Mouse (Mus musculus) gastrocnemius, postnatal 4 days (tissue): Measurements from ENCODE around the gene Mif4gd. TPM values are rescaled to one million over a fixed set of nuclear protein-coding genes. Genes with fewer than 3 reads are reported as not detected.

ENCODE experiments used
- DNase-seq, 2 experiments: peaks; one replicate each; pipeline ENCODE4 v3.0.0; 2021 to 2022; ENCODE audit warnings: low spot score in 2 of 2, mixed read lengths in 2 of 2
- total RNA-seq, 2 experiments: library from RNA; stranded (reverse); gene quantifications; 2 replicates each; pipeline ENCODE4 v1.2.3; 2021

Gene Mif4gd
- total RNA-seq, 2 experiments from 2014 or later, result 29.7 to 31.9 TPM

GRCm38 (mm10) chr11:115634109-115634508 is 21.3 kb upstream of the Mif4gd start:
- DNase-seq, result no peak

- no peak for DNase-seq
Observed at GRCm38 (mm10) chr11:115632862-115633261, 20.1 kb upstream of the Mif4gd start.

DNA sequence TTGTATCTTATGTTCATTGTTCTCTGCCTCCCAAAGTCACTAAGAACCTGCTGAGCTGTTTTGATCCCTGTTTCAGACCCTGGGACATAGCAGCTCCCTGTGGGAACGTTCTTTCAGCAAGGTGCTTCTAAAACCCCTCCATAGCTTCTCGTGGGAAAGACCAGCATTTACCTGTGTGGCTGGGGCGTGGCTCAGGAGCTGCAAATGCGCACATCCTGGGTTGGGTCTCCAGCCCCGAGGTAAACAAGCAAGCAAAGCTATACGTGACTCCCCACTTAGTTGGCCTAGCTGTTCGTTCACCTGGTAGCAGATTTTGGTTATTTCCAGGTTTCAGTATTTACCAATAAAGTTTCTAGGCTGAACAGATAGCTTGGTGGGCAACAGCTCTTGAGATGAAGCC is 19.5 kb upstream of the Mif4gd start:
- no peak for DNase-seq

DNA sequence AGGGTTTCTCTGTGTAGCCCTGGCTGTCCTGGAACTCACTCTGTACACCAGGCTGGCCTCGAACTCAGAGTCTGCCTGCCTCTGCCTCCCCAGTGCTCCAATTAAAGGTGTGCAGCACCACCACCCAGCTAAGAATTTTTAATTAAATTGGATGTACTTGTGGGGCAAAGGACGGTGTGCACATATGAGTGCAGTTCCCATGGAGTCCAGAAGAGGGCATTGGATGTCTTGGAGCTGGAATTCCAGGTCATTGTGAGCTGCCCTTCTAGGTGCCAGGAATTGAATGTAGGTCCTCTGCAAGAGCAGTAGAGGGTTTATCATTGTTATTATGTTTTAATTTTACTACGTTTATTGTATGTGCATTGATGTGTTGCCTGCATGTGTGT is 18.7 kb upstream of the Mif4gd start:
- no peak for DNase-seq

DNA sequence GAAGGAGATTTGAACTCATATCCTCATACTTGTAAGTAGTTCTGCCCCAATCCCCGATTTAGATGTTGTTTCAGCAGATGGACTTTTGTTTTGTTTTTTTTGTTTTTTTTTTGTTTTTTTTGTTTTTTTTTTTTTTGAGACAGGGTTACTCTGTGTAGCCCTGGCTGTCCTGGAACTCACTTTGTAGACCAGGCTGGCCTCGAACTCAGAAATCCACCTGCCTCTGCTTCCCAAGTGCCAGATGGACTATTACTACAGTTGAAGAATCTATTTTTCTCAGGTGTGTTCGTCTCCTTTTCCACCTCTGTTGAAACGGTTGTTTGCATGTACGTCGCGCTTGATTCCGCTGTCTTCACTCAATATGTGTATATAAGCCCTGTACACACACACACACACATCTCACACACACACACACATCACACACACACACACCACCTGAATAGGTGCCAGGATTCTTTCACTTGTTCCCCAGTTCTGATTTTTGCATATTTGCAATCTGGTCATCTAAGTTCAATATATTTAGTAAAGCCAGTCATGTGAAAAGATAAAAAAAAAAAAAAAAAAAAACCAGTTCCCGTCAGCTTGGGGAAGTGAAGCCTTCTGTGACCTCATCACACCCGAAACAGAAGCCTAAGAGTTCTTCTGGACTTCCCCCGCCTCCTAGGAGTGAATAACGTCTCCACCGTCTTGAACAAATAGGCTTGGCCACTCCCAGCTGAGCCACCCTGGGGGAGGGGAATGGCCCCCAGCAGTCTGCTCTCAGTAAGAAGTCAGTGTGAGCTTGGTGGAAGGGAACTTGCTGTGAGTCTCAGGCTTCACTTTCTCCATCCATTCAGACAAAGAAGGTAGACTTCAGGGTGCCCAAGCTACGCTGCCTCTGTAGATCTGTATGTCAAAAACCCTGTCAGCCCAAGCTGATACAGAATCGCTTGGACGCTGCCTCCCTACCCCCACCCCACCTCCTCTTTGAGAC is 18.0 kb upstream of the Mif4gd start:
- DNase-seq, result no peak

DNA sequence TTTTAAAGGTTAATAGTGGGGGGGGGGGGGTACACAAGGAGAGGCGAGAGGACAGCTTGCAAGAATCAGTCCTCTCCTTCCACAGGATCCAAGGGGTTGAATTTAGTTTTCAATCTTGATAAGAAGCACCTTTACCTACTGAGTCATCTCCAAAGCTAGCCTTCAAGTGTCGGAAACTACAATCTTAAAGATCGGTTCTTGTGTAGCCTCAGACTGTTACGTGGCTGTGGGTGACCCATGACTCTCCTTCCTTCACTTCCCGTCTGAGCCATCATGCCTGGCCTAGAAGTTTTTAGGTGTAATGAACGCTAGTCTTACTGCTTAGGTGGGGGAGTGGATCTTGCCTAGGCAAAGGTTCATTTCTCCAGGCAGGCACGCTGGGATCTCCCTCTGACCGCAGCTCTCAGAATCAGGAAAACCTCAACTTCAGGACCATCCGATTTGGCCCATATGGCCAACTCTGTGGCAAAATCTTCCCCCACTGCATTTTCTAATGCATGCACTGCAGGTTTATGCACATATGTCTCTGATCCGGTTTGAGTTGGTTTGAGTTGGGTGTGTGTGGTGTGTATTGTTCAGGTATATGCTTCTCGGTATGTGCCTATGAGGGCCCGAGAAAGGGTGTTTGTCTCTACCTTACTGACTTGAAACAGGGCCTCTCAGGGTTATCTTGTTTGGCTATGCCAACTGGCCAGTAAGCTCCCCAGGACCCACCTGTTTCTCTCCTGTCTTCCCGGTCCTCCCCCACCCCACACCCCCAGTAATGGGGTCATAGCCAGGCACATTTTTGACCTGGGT is 17.2 kb upstream of the Mif4gd start:
- no peak for DNase-seq

- no peak for DNase-seq
Observed at GRCm38 (mm10) chr11:115628465-115629101, 15.8 kb upstream of the Mif4gd start.

GRCm38 (mm10) chr11:115627705-115628464 is 15.1 kb upstream of the Mif4gd start, which contains the start of gene Slc25a19:
Gene Slc25a19, minus strand, starts transcription at chr11:115628295.
- DNase-seq, result peak; percentile 93 to 99

DNA sequence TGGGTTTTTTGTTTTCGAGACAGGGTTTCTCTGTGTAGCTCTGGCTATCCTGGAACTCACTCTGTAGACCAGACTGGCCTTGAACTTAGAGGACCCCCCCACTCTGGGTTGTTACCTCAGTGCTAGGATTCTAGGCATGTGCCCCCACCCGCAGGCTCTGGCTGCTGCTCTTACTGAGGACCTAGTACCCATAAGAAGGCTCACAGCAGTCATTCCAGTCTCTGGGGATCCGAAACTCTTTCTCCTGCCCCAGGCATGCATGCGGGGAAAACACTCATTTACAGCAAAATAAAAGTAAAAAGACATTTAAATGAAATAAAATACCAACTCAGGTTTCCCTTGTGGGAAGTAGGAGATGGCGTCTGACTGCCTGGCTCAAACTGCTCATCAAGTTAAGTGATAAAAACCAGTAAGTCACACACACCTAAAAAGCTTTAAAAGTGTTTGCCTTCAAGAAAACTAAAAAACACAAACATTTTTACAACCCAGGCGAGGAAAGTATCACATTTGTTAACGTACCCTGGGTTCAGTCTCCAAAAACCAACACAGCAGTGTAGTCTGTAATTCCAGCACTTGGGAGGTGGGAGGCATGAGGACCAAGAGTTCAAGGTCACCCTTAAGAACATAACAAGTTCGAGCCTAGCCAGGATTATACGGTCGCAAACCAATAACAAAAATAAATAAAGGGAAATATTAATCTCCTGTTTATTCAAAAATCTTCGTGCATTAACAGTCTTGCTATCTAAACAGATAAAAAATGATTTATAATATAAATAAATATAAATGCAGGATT is 14.3 kb upstream of the Mif4gd start:
- DNase-seq, result no peak

GRCm38 (mm10) chr11:115625877-115626276 is 13.1 kb upstream of the Mif4gd start:
- no peak for DNase-seq

GRCm38 (mm10) chr11:115623487-115624070 is 10.8 kb upstream of the Mif4gd start:
- DNase-seq, result no peak

DNA sequence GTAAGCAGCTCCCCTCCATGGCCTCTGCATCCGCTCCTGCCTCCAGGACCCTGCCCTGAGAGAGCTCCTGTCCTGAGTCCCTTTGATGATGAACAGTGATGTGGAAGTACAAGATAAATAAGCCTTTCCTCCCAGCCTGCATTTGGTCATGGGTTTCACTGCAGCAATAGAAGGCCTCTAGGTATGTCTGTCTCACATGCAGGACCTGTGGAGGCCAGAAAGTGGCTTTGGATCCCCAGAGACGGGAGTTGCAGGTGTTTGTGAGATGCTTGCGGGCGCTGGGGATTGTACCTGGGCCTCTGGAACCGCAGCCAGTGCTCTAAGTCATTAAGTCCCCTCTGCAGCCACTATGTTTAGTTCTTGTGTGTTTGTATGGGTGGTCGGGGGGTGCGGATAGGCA is 7.2 kb upstream of the Mif4gd start:
- no peak for DNase-seq

DNA sequence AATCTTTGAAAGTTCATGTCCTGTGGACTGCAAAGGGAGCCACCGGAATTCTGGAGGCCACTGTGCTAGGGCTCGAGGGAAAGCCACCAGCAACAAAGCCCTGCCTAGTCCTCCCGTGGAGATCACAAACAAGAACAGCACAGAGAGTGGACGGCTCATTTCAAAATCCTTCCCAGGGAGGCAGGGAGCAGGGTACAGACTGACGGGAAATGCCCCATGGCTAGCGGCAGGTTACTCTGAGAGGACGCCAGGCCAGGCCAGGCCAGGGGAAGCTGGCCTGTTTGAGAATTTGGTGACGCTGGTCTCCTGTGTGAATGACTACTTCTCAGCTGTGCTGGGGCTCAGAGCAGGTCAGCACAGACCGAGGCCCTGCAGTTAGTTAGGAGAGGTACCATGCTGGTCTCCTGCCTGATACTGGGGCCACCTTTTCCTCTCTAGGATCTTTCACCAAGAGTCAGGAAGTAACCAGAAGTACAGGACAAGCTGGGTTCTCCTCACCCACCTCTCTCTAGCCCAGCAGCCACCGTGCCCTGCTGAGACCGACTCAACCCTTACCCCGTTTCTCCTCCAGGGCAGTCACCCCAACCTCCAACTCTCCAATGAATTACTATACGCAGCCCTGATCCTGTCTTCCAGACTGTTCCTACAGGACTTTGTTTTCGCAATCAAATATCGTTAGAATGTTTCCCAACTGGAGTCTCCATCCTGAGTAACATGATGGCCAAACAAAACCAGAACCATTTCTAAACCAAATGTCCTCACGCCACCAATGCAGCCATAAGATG is 6.2 kb upstream of the Mif4gd start:
- no peak for DNase-seq

DNA sequence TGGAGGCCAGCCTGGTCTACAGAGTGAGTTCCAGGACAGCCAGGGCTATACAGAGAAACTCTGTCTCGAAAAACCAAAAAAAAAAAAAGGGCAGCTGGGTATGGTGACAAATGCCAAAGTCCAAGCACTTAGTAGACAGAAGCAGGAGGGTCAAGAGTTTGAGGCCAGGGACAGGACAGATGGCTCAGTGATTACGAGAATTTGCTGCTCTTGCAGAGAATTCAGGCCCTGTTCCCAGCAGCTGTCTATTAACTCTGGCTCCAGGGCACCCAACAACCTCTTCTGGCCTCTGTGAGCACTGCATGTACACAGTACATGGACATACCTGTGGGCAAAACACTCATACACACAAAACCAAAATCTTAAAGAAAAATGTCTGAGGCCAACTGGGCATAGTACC is 5.2 kb upstream of the Mif4gd start:
- DNase-seq, result no peak

DNA sequence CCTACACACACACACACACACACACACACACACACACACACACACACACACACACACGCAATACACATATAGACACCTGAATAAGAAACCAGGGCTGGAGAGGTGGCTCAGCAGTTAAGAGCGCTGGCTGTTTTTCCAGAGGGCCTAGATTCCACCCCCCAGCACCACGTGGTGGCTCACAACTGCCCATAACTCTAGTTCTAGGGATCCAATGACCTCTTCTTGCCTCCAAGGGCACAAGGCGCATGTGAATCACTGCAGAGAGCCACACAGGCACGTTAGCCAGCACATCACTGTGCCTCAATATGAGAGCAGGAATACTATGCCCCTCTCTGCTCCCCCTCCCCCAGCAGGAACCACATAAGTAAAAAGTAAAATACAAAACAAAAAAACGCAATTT is 4.1 kb upstream of the Mif4gd start:
- no peak for DNase-seq

DNA sequence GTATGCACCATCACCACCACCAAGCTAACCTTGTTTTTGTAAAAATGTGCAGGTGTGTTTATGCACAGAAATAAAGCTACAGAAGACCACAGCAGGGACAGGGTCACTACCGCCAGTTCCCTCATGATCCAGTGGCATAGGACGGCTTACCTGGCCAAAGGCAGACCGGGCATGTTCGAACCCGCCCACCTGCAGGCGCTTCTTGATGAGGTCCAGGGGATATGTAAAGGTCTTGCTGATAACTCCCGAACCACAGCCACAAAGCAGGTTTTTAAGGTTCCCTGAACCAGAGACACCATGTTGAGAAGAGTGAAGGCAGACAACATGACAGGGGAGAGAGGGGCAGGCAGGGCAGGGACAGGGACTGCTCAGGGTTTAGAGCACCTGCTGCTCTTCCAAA is 3.6 kb upstream of the Mif4gd start:
- no peak for DNase-seq

DNA sequence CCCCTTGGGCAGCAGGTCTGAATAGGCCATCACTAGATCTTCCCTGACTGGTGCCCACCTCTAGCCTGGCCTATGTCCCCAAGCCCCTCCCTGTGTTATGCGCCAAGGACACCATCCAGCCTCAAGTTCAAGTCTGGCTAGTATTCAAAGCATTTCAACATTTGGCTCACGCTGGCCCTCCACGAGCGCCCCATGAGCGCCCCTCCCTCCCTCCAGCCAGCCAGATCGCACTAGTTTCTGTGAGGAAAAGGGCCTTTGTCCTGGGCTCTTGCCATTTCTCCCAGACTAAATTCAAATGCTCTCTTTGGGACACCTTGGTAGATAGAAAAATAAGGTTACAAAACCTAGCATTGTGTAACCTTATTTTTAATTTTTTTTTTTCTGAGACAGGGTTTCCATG is 3.1 kb upstream of the Mif4gd start:
- DNase-seq, result no peak

- peak in 1 of 2 experiments; percentile 36 for DNase-seq
Observed at GRCm38 (mm10) chr11:115615108-115615825, 2.5 kb upstream of the Mif4gd start.
